Mouse (Mus musculus): Measurements from ENCODE around the gene Cyp3a59. TPM values are rescaled to one million over a fixed set of nuclear protein-coding genes. Genes with fewer than 3 reads are reported as not detected.
"Not testable (repeated sequence)": the region's sequence is repeated elsewhere in the genome, so short reads cannot be mapped to it uniquely, and the experiment has no call there.

Gene Cyp3a59
- not detected in 2 replicates for polyA plus RNA-seq (2015; fragmentation: Nextera tagmentation; extraction: Ambion mirVana)

GRCm38 (mm10) chr5:146078945-146079344, at the start of gene Cyp3a59:
TSS of gene Cyp3a59 (plus strand) at chr5:146079257.
- not testable (repeated sequence) for H3K36me3 ChIP-seq (ENCODE audit: control insufficient read depth, insufficient read depth); H3K4me2 ChIP-seq (ENCODE audit: low read length); H3K4me3 ChIP-seq (replicated peaks; ENCODE audit: low read length); H3K4me1 ChIP-seq (replicated peaks; ENCODE audit: control insufficient read depth, insufficient read depth, low read length); ATAC-seq; H3K9ac ChIP-seq (replicated peaks; ENCODE audit: low read depth, low read length); H3K9me3 ChIP-seq (ENCODE audit: control insufficient read depth, low read length); H3K27ac ChIP-seq (ENCODE audit: low read length); H3K27me3 ChIP-seq (replicated peaks; ENCODE audit: control insufficient read depth, insufficient read depth, low read length)

DNA sequence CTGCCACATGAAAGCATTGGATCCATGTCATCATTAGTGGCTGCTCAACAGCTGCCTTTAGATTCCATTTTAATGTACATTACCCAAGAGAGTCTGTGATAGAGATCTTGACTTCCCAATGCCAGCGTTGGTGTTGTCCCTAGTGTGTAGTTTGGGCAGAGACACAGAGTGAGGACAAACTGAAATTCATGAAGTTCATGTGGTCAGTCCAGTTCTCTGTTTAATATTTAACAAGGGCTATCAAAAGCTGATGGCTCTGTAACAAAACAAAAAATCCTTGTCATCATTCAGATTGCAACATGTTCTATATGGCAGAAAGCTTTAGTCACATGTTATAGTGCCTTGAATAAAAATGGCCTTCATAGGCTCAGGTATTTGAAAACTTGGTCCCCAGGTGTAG, 9.0 kb upstream of the Cyp3a59 start:
- WGBS, result 52% methylated on average over 1 of the region's 1 CpGs

DNA sequence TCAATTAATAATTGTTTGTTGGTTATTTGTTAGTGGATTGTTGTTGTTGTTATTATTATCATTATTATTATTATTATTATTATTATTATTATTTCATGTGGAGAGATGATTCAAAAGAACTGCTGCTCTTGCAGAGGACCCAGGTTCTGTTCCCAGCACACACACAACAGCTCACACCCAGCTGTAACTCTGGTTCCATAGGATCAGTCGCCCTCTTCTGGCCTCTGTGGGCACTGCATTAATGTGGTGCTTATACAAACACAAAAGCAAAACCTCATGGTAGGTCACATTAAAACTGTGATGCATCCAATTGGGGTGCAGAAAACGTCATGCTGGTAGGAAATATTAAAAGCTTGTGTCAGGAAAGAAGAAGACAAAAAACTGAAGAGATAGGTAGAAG, 68.8 kb downstream of the Cyp3a59 start:
- Histone ChIP-seq H3K9me3 (ENCODE audit: control insufficient read depth, low read length) (peaks cover 2% of the 10 kb centered on the region; the same call in 1 of the 2 replicates), H3K27ac (ENCODE audit: low read length) (no peak overlapping the region), H3K9ac (replicated peaks; ENCODE audit: low read depth, low read length) (no peak overlapping the region), H3K27me3 (replicated peaks; ENCODE audit: control insufficient read depth, insufficient read depth, low read length) (no peaks in the 10 kb centered on the region), H3K4me1 (replicated peaks; ENCODE audit: control insufficient read depth, insufficient read depth, low read length) (no peaks in the 10 kb centered on the region), H3K4me3 (replicated peaks; ENCODE audit: low read length) (no peak overlapping the region), H3K4me2 (ENCODE audit: low read length) (no peak overlapping the region), H3K36me3 (ENCODE audit: control insufficient read depth, insufficient read depth) (no peaks in the 10 kb centered on the region)
- ATAC-seq, result no peak
- 40% methylated on average over 2 of the region's 2 CpGs for WGBS

More for the DNA sequence above, 9.0 kb upstream of the Cyp3a59 start:
- no peaks in the 10 kb centered on the region for H3K4me1 ChIP-seq (replicated peaks; ENCODE audit: control insufficient read depth, insufficient read depth, low read length)
- no peak overlapping the region for H3K27ac ChIP-seq (ENCODE audit: low read length)
- H3K9me3 ChIP-seq (ENCODE audit: control insufficient read depth, low read length), result peaks cover 9% of the 10 kb centered on the region
- H3K9ac ChIP-seq (replicated peaks; ENCODE audit: low read depth, low read length), result no peak overlapping the region
- H3K4me3 ChIP-seq (replicated peaks; ENCODE audit: low read length), result no peak overlapping the region
- no peak overlapping the region for H3K4me2 ChIP-seq (ENCODE audit: low read length)
- H3K27me3 ChIP-seq (replicated peaks; ENCODE audit: control insufficient read depth, insufficient read depth, low read length), result no peaks in the 10 kb centered on the region
- ATAC-seq, result no peak
- H3K36me3 ChIP-seq (ENCODE audit: control insufficient read depth, insufficient read depth), result no peaks in the 10 kb centered on the region

DNA sequence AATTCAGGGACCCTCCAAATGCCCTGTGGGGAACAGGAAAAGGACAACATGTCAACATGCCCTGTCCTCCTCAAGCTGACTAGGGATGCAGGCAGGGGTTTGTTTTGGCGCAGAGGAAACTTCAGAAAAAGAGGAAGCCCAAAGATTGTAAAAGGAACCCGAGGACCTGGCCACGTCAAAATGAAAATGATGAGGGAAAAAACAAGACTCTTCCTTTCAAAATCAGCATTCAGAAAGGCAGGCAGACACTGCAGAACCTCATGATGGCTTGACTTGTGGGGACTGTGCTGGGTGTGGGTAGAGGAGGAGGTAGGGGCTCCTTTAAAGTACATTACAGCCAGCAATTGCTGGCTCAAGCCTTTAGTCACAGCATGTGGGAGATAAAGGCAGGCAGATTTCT, 71.4 kb downstream of the Cyp3a59 start:
- Histone ChIP-seq H3K9ac (replicated peaks; ENCODE audit: low read depth, low read length) (no peak overlapping the region), H3K4me1 (replicated peaks; ENCODE audit: control insufficient read depth, insufficient read depth, low read length) (no peaks in the 10 kb centered on the region), H3K36me3 (ENCODE audit: control insufficient read depth, insufficient read depth) (no peaks in the 10 kb centered on the region), H3K27me3 (replicated peaks; ENCODE audit: control insufficient read depth, insufficient read depth, low read length) (no peaks in the 10 kb centered on the region), H3K27ac (ENCODE audit: low read length) (no peak overlapping the region), H3K9me3 (ENCODE audit: control insufficient read depth, low read length) (peaks cover 2% of the 10 kb centered on the region; the same call in 1 of the 2 replicates), H3K4me2 (ENCODE audit: low read length) (no peak overlapping the region), H3K4me3 (replicated peaks; ENCODE audit: low read length) (no peak overlapping the region)
- WGBS, result 80% methylated on average over 3 of the region's 3 CpGs
- no peak for ATAC-seq

GRCm38 (mm10) chr5:146158326-146158725, 79.3 kb downstream of the Cyp3a59 start:
- not testable (repeated sequence) for H3K4me1 ChIP-seq (replicated peaks; ENCODE audit: control insufficient read depth, insufficient read depth, low read length); H3K9ac ChIP-seq (replicated peaks; ENCODE audit: low read depth, low read length); H3K27me3 ChIP-seq (replicated peaks; ENCODE audit: control insufficient read depth, insufficient read depth, low read length); H3K27ac ChIP-seq (ENCODE audit: low read length); H3K36me3 ChIP-seq (ENCODE audit: control insufficient read depth, insufficient read depth); ATAC-seq; H3K4me3 ChIP-seq (replicated peaks; ENCODE audit: low read length); H3K4me2 ChIP-seq (ENCODE audit: low read length); H3K9me3 ChIP-seq (ENCODE audit: control insufficient read depth, low read length)
- WGBS, result 87% methylated on average over 4 of the region's 4 CpGs

DNA sequence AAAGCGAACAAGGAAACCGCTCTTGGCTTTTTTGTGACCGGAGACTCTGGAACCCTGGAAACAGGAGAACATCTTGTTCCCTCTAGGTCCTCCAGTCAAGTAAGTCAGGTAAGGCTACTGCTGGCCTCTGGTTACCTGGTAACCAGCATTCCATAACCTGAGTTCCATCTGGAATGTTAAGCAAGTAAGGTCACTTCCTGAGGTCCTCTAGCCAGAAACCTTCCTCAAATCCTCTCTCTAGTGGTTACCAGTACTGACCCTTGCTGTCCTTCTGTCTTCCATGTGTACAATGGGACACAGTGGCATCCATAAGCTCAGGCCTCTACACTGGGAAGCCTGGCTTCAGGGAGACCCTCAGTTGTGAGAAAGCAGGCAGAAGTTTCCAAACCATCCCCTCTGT, 81.4 kb downstream of the Cyp3a59 start, which contains the start of gene Gm5565:
Gene Gm5565, minus strand, starts transcription at position 101 of the 400 bp plus-strand sequence.
- H3K36me3 ChIP-seq (ENCODE audit: control insufficient read depth, insufficient read depth); H3K9ac ChIP-seq (replicated peaks; ENCODE audit: low read depth, low read length); H3K4me3 ChIP-seq (replicated peaks; ENCODE audit: low read length); ATAC-seq; H3K4me2 ChIP-seq (ENCODE audit: low read length); H3K4me1 ChIP-seq (replicated peaks; ENCODE audit: control insufficient read depth, insufficient read depth, low read length); H3K27me3 ChIP-seq (replicated peaks; ENCODE audit: control insufficient read depth, insufficient read depth, low read length); H3K27ac ChIP-seq (ENCODE audit: low read length); H3K9me3 ChIP-seq (ENCODE audit: control insufficient read depth, low read length): not testable (repeated sequence)
- 95% methylated on average over 3 of the region's 3 CpGs for WGBS

Other genes starting within 250 kb of the Cyp3a59 start
- gene Cyp3a11, start 199.3 kb upstream of the Cyp3a59 start, polyA plus RNA-seq (2015; fragmentation: Nextera tagmentation; extraction: Ambion mirVana), result not detected in 2 replicates
- gene Cyp3a25, start 69.6 kb upstream of the Cyp3a59 start, polyA plus RNA-seq (2015; fragmentation: Nextera tagmentation; extraction: Ambion mirVana), result not detected in 2 replicates
- gene Gm5565, start 81.3 kb downstream of the Cyp3a59 start, polyA plus RNA-seq (2015; fragmentation: Nextera tagmentation; extraction: Ambion mirVana), result not detected in 2 replicates
- not detected in 2 replicates for gene Gm6309, start 91.5 kb downstream of the Cyp3a59 start, polyA plus RNA-seq (2015; fragmentation: Nextera tagmentation; extraction: Ambion mirVana)
- not detected in 2 replicates for gene 1700001J03Rik, start 106.0 kb downstream of the Cyp3a59 start, polyA plus RNA-seq (2015; fragmentation: Nextera tagmentation; extraction: Ambion mirVana)
- gene Rnf6, start 142.3 kb downstream of the Cyp3a59 start, polyA plus RNA-seq (2015; fragmentation: Nextera tagmentation; extraction: Ambion mirVana), result 32.2 and 33.2 TPM in 2 replicates
- 16.3 and 18.0 TPM in 2 replicates for gene Cdk8, start 152.0 kb downstream of the Cyp3a59 start, polyA plus RNA-seq (2015; fragmentation: Nextera tagmentation; extraction: Ambion mirVana)

Measured in forebrain, embryonic 16.5 days (tissue).